Mouse (Mus musculus): ENCODE measurements around the gene Npas3. TPM values are rescaled to one million over a fixed set of nuclear protein-coding genes. Genes with fewer than 3 reads are reported as not detected.

Npas3 gene
- polyA plus RNA-seq, 1 experiment: 1.2 TPM

GRCm38 (mm10) chr12:54120386-54120785 lies 871.9 kb downstream of the Npas3 start:
- Histone ChIP-seq H3K4me1 (ENCODE audit: control insufficient read depth, insufficient read depth, low read length) (no peaks in the 10 kb centered on the region), H3K36me3 (ENCODE audit: control insufficient read depth, insufficient read depth, low read length, poor library complexity, severe bottlenecking) (no peaks in the 10 kb centered on the region), H3K4me3 (ENCODE audit: low read depth, low read length) (no peak overlapping the region), H3K9me3 (replicated peaks; ENCODE audit: control insufficient read depth, insufficient read depth, low read length, poor library complexity, severe bottlenecking) (no peaks in the 10 kb centered on the region), H3K27ac (ENCODE audit: insufficient read depth, low read length) (no peak overlapping the region), H3K9ac (ENCODE audit: low read depth, poor library complexity, severe bottlenecking) (no peak overlapping the region), H3K27me3 (ENCODE audit: control insufficient read depth, insufficient read depth, low read length, poor library complexity, severe bottlenecking) (no peaks in the 10 kb centered on the region; the same call in 1 of the 2 replicates)
- TF ChIP-seq CTCF (IDR thresholded peaks at IDR 0.05; ENCODE audit: low read depth, low read length) (no peak), POLR2A (IDR thresholded peaks at IDR 0.05; ENCODE audit: insufficient read depth, low read length) (no peak), EP300 (IDR thresholded peaks at IDR 0.05; ENCODE audit: insufficient read depth, low read depth, low read length) (no peak)

GRCm38 (mm10) chr12:54121286-54121685 lies 872.8 kb downstream of the Npas3 start:
- no peaks in the 10 kb centered on the region for H3K9me3 ChIP-seq (replicated peaks; ENCODE audit: control insufficient read depth, insufficient read depth, low read length, poor library complexity, severe bottlenecking)
- TF ChIP-seq EP300 (IDR thresholded peaks at IDR 0.05; ENCODE audit: insufficient read depth, low read depth, low read length): no peak
- TF ChIP-seq POLR2A (IDR thresholded peaks at IDR 0.05; ENCODE audit: insufficient read depth, low read length): no peak
- TF ChIP-seq CTCF (IDR thresholded peaks at IDR 0.05; ENCODE audit: low read depth, low read length): no peak

More at GRCm38 (mm10) chr12:54121286-54121685, 872.8 kb downstream of the Npas3 start:
- Histone ChIP-seq H3K27me3 (ENCODE audit: control insufficient read depth, insufficient read depth, low read length, poor library complexity, severe bottlenecking) (no peaks in the 10 kb centered on the region; the same call in 1 of the 2 replicates), H3K9ac (ENCODE audit: low read depth, poor library complexity, severe bottlenecking) (no peak overlapping the region), H3K4me3 (ENCODE audit: low read depth, low read length) (no peak overlapping the region), H3K36me3 (ENCODE audit: control insufficient read depth, insufficient read depth, low read length, poor library complexity, severe bottlenecking) (no peaks in the 10 kb centered on the region), H3K4me1 (ENCODE audit: control insufficient read depth, insufficient read depth, low read length) (peaks cover 2% of the 10 kb centered on the region), H3K27ac (ENCODE audit: insufficient read depth, low read length) (no peak overlapping the region)

All from ES-Bruce4 (cell line).